Mouse (Mus musculus): Measurements from ENCODE around the gene Uspl1.

- TF ChIP-seq POLR2A (IDR thresholded peaks at IDR 0.05; ENCODE audit: low read depth, low read length): no peak
- no peak for TF ChIP-seq CTCF (IDR thresholded peaks at IDR 0.05; ENCODE audit: extremely low read depth, insufficient read length, insufficient replicate concordance, low read depth, low read length)
Observed at GRCm38 (mm10) chr5:149243053-149243452, 58.9 kb downstream of the Uspl1 start.
